8 mouse cellular contexts compared by ENCODE assay signal in the genomic region with DNA sequence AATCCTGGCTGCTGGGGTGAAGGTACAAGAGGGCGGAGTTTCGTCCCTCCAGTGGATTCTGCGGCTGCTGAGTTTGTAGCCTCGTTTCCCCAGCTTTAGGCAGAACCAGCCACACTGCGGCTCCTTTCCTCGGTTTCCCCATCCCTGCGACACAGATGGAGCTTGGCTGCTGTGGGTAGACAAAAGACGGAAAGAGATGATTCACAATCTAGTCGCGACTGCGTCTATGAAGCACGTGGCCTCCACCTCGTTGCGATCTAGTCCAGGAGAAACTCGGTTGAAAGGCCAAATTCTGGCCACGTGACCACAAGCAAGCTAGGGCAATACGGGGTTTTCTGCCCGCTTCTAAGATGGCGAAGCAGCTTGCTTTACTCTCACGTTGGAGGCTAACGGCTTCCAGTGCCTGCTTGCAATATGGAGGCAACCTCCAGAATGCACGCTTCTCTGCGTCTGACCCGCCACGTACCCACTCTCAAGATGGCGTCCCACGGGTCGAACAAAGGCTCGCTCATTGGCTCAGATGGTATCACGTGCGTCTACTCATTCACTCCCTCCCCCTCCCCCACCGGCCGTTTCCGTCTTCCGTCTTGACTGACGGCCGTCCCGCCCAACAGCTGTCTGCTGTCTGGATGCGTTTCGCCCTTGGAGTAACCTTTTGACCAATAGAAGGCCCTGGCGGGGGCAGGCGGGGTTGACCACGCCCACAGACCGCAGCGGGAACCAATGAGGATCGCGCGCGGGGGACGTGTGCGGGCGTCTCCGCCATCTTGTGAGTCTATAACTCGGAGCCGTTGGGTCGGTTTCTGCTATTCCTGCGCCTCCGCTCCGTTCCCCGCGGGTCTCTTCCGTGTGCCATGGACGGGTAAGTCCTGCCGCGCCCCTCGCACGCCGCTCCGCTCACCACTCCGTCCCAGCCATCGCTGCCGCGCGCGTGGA. TPM values are rescaled to one million over a fixed set of nuclear protein-coding genes. Genes with fewer than 3 reads are reported as not detected.
A peak's percentile ranks its signal among the peaks of the same experiment; 100 is the strongest.
DNase-seq lines count a peak whose midpoint lies in the region; ATAC-seq and TF ChIP-seq lines count a peak whose summit lies in the region.

A gene (plus strand): TSS at position 568 of the 936 bp plus-strand sequence.

- peaks cover 26% of the 10 kb centered on the region for H3K36me3 ChIP-seq in ES-Bruce4 (ENCODE audit: control insufficient read depth, insufficient read depth, low read length, poor library complexity, severe bottlenecking)
- H3K36me3 ChIP-seq in forebrain, embryonic 13.5 days (ENCODE audit: poor library complexity, severe bottlenecking): peaks cover 30% of the 10 kb centered on the region
- H3K36me3 ChIP-seq in liver, postnatal 0 days (replicated peaks; ENCODE audit: insufficient read depth, low read length): peaks cover 25% of the 10 kb centered on the region
- H3K36me3 ChIP-seq in neural tube, embryonic 14.5 days (ENCODE audit: control insufficient read depth, insufficient read depth, low read length): peaks cover 15% of the 10 kb centered on the region

- H3K4me3 ChIP-seq in ES-Bruce4 (ENCODE audit: low read depth, low read length): peak within 1 kb of the TSS; percentile 80
- H3K4me3 ChIP-seq in forebrain, embryonic 13.5 days: peak within 1 kb of the TSS; percentile 100
- peak within 1 kb of the TSS; percentile 81 for H3K4me3 ChIP-seq in liver, postnatal 0 days (ENCODE audit: low read depth, low read length)
- H3K4me3 ChIP-seq in neural tube, embryonic 14.5 days (ENCODE audit: low read depth, low read length): peak within 1 kb of the TSS; percentile 97

- peak within 1 kb of the TSS; percentile 99 for H3K4me2 ChIP-seq in forebrain, embryonic 13.5 days
- peak within 1 kb of the TSS; percentile 98 for H3K4me2 ChIP-seq in liver, postnatal 0 days (ENCODE audit: low read depth, low read length)
- peak within 1 kb of the TSS; percentile 99 for H3K4me2 ChIP-seq in neural tube, embryonic 14.5 days (ENCODE audit: low read depth, low read length)

- no peak for TF ChIP-seq CTCF in ES-Bruce4 (IDR thresholded peaks at IDR 0.05; ENCODE audit: low read depth, low read length)
- TF ChIP-seq CTCF in liver, postnatal 0 days (IDR thresholded peaks at IDR 0.05; ENCODE audit: low read depth): no peak

- no peak for TF ChIP-seq EP300 in ES-Bruce4 (IDR thresholded peaks at IDR 0.05; ENCODE audit: insufficient read depth, low read depth, low read length)
- peak; percentile 17; the same call in 1 of the 2 replicates for TF ChIP-seq EP300 in liver, postnatal 0 days (IDR thresholded peaks at IDR 0.05; ENCODE audit: low read depth)

- under 1% methylated on average over 74 of the region's 75 CpGs for WGBS in forebrain, embryonic 13.5 days
- under 1% methylated on average over 75 of the region's 75 CpGs for WGBS in large intestine, adult 2 months
- under 1% methylated on average over 75 of the region's 75 CpGs for WGBS in liver, postnatal 0 days (ENCODE audit: insufficient replicate concordance)
- under 1% methylated on average over 75 of the region's 75 CpGs for WGBS in neural tube, embryonic 14.5 days

- H3K27me3 ChIP-seq in ES-Bruce4 (ENCODE audit: control insufficient read depth, insufficient read depth, low read length, poor library complexity, severe bottlenecking): no peaks in the 10 kb centered on the region
- no peaks in the 10 kb centered on the region for H3K27me3 ChIP-seq in forebrain, embryonic 13.5 days
- H3K27me3 ChIP-seq in liver, postnatal 0 days (ENCODE audit: insufficient read depth, low read length): no peaks in the 10 kb centered on the region
- no peaks in the 10 kb centered on the region for H3K27me3 ChIP-seq in neural tube, embryonic 14.5 days (ENCODE audit: control insufficient read depth, insufficient read depth, low read length)

- peak within 1 kb of the TSS; percentile 93 for H3K9ac ChIP-seq in ES-Bruce4 (ENCODE audit: low read depth, poor library complexity, severe bottlenecking)
- peak within 1 kb of the TSS; percentile 99 for H3K9ac ChIP-seq in forebrain, embryonic 13.5 days
- H3K9ac ChIP-seq in liver, postnatal 0 days (replicated peaks): peak within 1 kb of the TSS; percentile 98
- peak within 1 kb of the TSS; percentile 96 for H3K9ac ChIP-seq in neural tube, embryonic 14.5 days (replicated peaks; ENCODE audit: low read depth, low read length)

- no peak for TF ChIP-seq POLR2A in ES-Bruce4 (IDR thresholded peaks at IDR 0.05; ENCODE audit: insufficient read depth, low read length)

- peak within 1 kb of the TSS; percentile 90 for H3K27ac ChIP-seq in ES-Bruce4 (ENCODE audit: insufficient read depth, low read length)
- H3K27ac ChIP-seq in forebrain, embryonic 13.5 days: peak within 1 kb of the TSS; percentile 100
- H3K27ac ChIP-seq in liver, postnatal 0 days (ENCODE audit: low read depth): peak within 1 kb of the TSS; percentile 100
- H3K27ac ChIP-seq in neural tube, embryonic 14.5 days (ENCODE audit: low read depth, low read length): peak within 1 kb of the TSS; percentile 99

- H3K9me3 ChIP-seq in ES-Bruce4 (replicated peaks; ENCODE audit: control insufficient read depth, insufficient read depth, low read length, poor library complexity, severe bottlenecking): no peaks in the 10 kb centered on the region
- no peaks in the 10 kb centered on the region for H3K9me3 ChIP-seq in forebrain, embryonic 13.5 days (replicated peaks)
- no peaks in the 10 kb centered on the region for H3K9me3 ChIP-seq in liver, postnatal 0 days (ENCODE audit: low read length)
- H3K9me3 ChIP-seq in neural tube, embryonic 14.5 days (ENCODE audit: control insufficient read depth, low read length): no peaks in the 10 kb centered on the region

- intact Hi-C loops in heart, postnatal 10 days (cut with DNase I): loop anchor here (1.0 kb wide), 1 partner anchor 13 kb away; no protein-coding TSS in a partner anchor

- ATAC-seq in cerebellum, adult (ENCODE audit: insufficient number of reproducible peaks, low FRiP score, low TSS enrichment): peak; percentile 90
- peak; percentile 93 for ATAC-seq in forebrain, embryonic 13.5 days
- ATAC-seq in liver, postnatal 0 days: peak; percentile 89
- ATAC-seq in neural tube, embryonic 14.5 days (ENCODE audit: low read depth): peak; percentile 93

- H3K4me1 ChIP-seq in ES-Bruce4 (ENCODE audit: control insufficient read depth, insufficient read depth, low read length): peaks cover 12% of the 10 kb centered on the region
- peaks cover 64% of the 10 kb centered on the region for H3K4me1 ChIP-seq in forebrain, embryonic 13.5 days
- peaks cover 51% of the 10 kb centered on the region for H3K4me1 ChIP-seq in liver, postnatal 0 days (ENCODE audit: insufficient read depth)
- H3K4me1 ChIP-seq in neural tube, embryonic 14.5 days (ENCODE audit: control insufficient read depth, insufficient read depth, low read length): peaks cover 56% of the 10 kb centered on the region

- peak; percentile 99 to 100 for DNase-seq in heart, postnatal 10 days
- peak; percentile 100 for DNase-seq in large intestine, adult 2 months (ENCODE audit: low read depth, low spot score)
- DNase-seq in liver, postnatal 0 days: peak; percentile 100
- peak; percentile 99 for DNase-seq in testis, postnatal 10 days (ENCODE audit: low spot score)

RNA-seq across cellular contexts. Expression of the gene that starts here (rescaled TPM):
- polyA plus RNA-seq in ES-Bruce4 (2011; ENCODE audit: insufficient read depth, insufficient read length, low read depth, missing spikeins): 628 and 695 TPM in 2 replicates
- polyA plus RNA-seq in forebrain, embryonic 13.5 days (2015; fragmentation: Nextera tagmentation; extraction: Ambion mirVana): 148 and 171 TPM in 2 replicates
- total RNA-seq in heart, postnatal 10 days (2021): 100 to 1,000 TPM; 144 to 145 TPM
- 255 and 340 TPM in 2 replicates for polyA plus RNA-seq in large intestine, adult 2 months (2012; rRNA removed)
- polyA plus RNA-seq in liver, postnatal 0 days (2015; fragmentation: Nextera tagmentation; extraction: Ambion mirVana): 55.4 and 59.1 TPM in 2 replicates
- 36.9 and 53.5 TPM in 2 replicates for polyA plus RNA-seq in neural tube, embryonic 14.5 days (2014; fragmentation: Nextera tagmentation; extraction: Ambion mirVana)

Comparison
In these comparisons a context has a peak if more than half of its experiments do, and no peak if none do; other contexts are left out.
1. Peak in every context shown above with its lines: DNase-seq, ATAC-seq, H3K4me3 ChIP-seq and H3K27ac ChIP-seq.